Mouse (Mus musculus) macrophage (primary cell): ENCODE measurements around the gene Tmem202. TPM values are rescaled to one million over a fixed set of nuclear protein-coding genes. Genes with fewer than 3 reads are reported as not detected.

Experiments
- polyA plus RNA-seq: library from polyadenylated mRNA; stranded (reverse); fragments of 250-400 nt; gene quantifications from 3 replicates; pipeline ENCODE4 v1.2.4, GENCODE M21; 2018; ENCODE audit warnings: inconsistent platforms

The Tmem202 gene
- polyA plus RNA-seq, 1 experiment from 2014 or later = 5.0 TPM

Other genes with a start within 250 kb of the Tmem202 start
- gene Adpgk, start 248.3 kb downstream of the Tmem202 start, polyA plus RNA-seq = 15.2 to 38.2 TPM (median 18.2 TPM) in 3 replicates
- 4.5 to 6.2 TPM (median 5.5 TPM) in 3 replicates for gene Bbs4, start 186.3 kb downstream of the Tmem202 start, polyA plus RNA-seq
- gene Arih1, start 53.2 kb downstream of the Tmem202 start, polyA plus RNA-seq = 36.6 to 40.2 TPM (median 36.8 TPM) in 3 replicates
- 1,167 to 1,761 TPM (median 1,697 TPM) in 3 replicates for gene Hexa, start 307 bp downstream of the Tmem202 start, polyA plus RNA-seq
- gene Celf6, start 38.1 kb upstream of the Tmem202 start, polyA plus RNA-seq = not detected in 3 replicates
- 7.7 to 12.5 TPM (median 10.1 TPM) in 3 replicates for gene Parp6, start 77.4 kb upstream of the Tmem202 start, polyA plus RNA-seq
- gene Pkm, start 116.5 kb upstream of the Tmem202 start, polyA plus RNA-seq = 486 to 1,380 TPM (median 674 TPM) in 3 replicates
- 0.20 TPM in 1 of 3 replicates, not detected in the others for gene Gramd2, start 140.3 kb upstream of the Tmem202 start, polyA plus RNA-seq
- gene Senp8, start 210.9 kb upstream of the Tmem202 start, polyA plus RNA-seq = 7.6 to 10.0 TPM (median 9.7 TPM) in 3 replicates
- gene Myo9a, start 211.0 kb upstream of the Tmem202 start, polyA plus RNA-seq = 9.8 to 24.4 TPM (median 10.2 TPM) in 3 replicates